Mouse (Mus musculus): ENCODE data around the gene Hcls1. TPM values are rescaled to one million over a fixed set of nuclear protein-coding genes. Genes with fewer than 3 reads are reported as not detected.

Hcls1 gene
- polyA plus RNA-seq (2016; fragmentation: Nextera tagmentation; extraction: Ambion mirVana), result 3.4 TPM in 2 replicates

- ATAC-seq (ENCODE audit: insufficient number of reproducible peaks, insufficient read depth, low FRiP score, low TSS enrichment), result no peak
- Histone ChIP-seq H3K4me2 (replicated peaks) (no peak within 1 kb of the TSS), H3K36me3 (peaks cover 22% of the 10 kb centered on the region), H3K27me3 (no peaks in the 10 kb centered on the region), H3K4me1 (no peaks in the 10 kb centered on the region), H3K27ac (no peak within 1 kb of the TSS; the same call in 1 of the 2 replicates), H3K9me3 (no peaks in the 10 kb centered on the region), H3K4me3 (no peak within 1 kb of the TSS), H3K9ac (no peak within 1 kb of the TSS)
- 74% methylated on average over 7 of the region's 7 CpGs for WGBS
Measured at GRCm38 (mm10) chr16:36934841-36935620, at the start of gene Hcls1. Hcls1 (plus strand) TSS chr16:36934983.

DNA sequence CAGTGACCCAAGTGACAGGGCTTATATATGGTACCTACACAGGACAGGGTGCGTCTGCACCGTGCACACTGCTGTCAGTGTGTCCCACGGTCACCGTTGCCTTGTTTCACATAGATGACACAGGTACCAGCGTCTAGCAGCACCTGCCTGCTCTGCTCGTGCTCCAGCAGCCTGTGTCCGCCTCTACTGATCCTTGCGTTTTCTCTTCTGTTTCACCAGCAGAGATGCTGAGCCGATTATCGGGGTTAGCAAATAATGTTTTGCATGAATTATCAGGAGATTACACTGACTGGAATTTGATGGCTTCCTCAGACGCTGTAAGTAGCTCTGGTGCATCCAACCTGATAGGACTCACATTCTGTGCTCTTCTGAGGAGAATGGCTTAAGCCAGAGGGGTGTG lies 48.9 kb upstream of the Hcls1 start:
- Histone ChIP-seq H3K4me3 (no peak overlapping the region), H3K36me3 (peaks cover 31% of the 10 kb centered on the region), H3K9ac (no peak overlapping the region), H3K9me3 (no peaks in the 10 kb centered on the region), H3K27me3 (no peaks in the 10 kb centered on the region), H3K4me2 (replicated peaks) (no peak overlapping the region), H3K4me1 (no peaks in the 10 kb centered on the region), H3K27ac (no peak overlapping the region)
- ATAC-seq (ENCODE audit: insufficient number of reproducible peaks, insufficient read depth, low FRiP score, low TSS enrichment), result no peak
- 92% methylated on average over 11 of the region's 11 CpGs for WGBS

- ATAC-seq (ENCODE audit: insufficient number of reproducible peaks, insufficient read depth, low FRiP score, low TSS enrichment), result no peak
- Histone ChIP-seq H3K27ac (no peak overlapping the region), H3K4me1 (no peaks in the 10 kb centered on the region), H3K36me3 (peaks cover 42% of the 10 kb centered on the region), H3K9ac (no peak overlapping the region), H3K4me3 (no peak overlapping the region), H3K9me3 (no peaks in the 10 kb centered on the region), H3K4me2 (replicated peaks) (no peak overlapping the region), H3K27me3 (no peaks in the 10 kb centered on the region)
- WGBS, result 73% methylated on average over 5 of the region's 5 CpGs
Measured at GRCm38 (mm10) chr16:36887546-36887945, 47.2 kb upstream of the Hcls1 start.

- ATAC-seq (ENCODE audit: insufficient number of reproducible peaks, insufficient read depth, low FRiP score, low TSS enrichment), result no peak
- H3K4me3 ChIP-seq, result no peak overlapping the region
- no peak overlapping the region for H3K4me2 ChIP-seq (replicated peaks)
- no peak overlapping the region for H3K27ac ChIP-seq
- H3K27me3 ChIP-seq, result no peaks in the 10 kb centered on the region
- no peaks in the 10 kb centered on the region for H3K9me3 ChIP-seq
- H3K4me1 ChIP-seq, result no peaks in the 10 kb centered on the region
- 88% methylated on average over 3 of the region's 3 CpGs for WGBS
- peaks cover 64% of the 10 kb centered on the region for H3K36me3 ChIP-seq
- no peak overlapping the region for H3K9ac ChIP-seq
Measured at GRCm38 (mm10) chr16:36890559-36890958, 44.2 kb upstream of the Hcls1 start.

- no peak overlapping the region for H3K4me3 ChIP-seq
- H3K27ac ChIP-seq, result no peak overlapping the region
- no peak for ATAC-seq (ENCODE audit: insufficient number of reproducible peaks, insufficient read depth, low FRiP score, low TSS enrichment)
- no peaks in the 10 kb centered on the region for H3K9me3 ChIP-seq
- no peaks in the 10 kb centered on the region for H3K4me1 ChIP-seq
- H3K4me2 ChIP-seq (replicated peaks), result no peak overlapping the region
- H3K9ac ChIP-seq, result no peak overlapping the region
- peaks cover 66% of the 10 kb centered on the region for H3K36me3 ChIP-seq
- no peaks in the 10 kb centered on the region for H3K27me3 ChIP-seq
- 95% methylated on average over 4 of the region's 4 CpGs for WGBS
Measured at GRCm38 (mm10) chr16:36891415-36891814, 43.4 kb upstream of the Hcls1 start.

DNA sequence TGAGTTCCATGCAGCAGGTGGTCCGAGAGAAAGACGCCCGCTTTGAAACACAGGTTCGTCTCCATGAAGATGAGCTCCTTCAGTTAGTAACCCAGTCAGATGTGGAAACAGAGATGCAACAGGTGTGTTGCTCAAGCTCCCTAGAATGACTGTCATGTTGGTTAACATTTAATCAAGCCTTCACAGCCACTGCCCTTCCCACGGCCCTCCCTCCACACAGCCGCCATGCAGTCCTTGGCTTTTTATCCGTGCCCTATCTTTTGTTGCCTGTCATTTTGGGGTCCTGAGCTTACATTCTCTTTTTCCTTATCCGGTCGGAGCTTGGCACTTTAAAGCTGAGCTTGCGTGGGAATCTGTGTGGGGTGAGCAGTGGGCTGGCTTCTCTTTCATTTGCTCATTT lies 41.5 kb upstream of the Hcls1 start:
- no peak overlapping the region for H3K4me2 ChIP-seq (replicated peaks)
- WGBS, result 93% methylated on average over 10 of the region's 10 CpGs
- no peaks in the 10 kb centered on the region for H3K27me3 ChIP-seq
- peaks cover 72% of the 10 kb centered on the region for H3K36me3 ChIP-seq
- no peaks in the 10 kb centered on the region for H3K4me1 ChIP-seq
- no peak overlapping the region for H3K4me3 ChIP-seq
- no peaks in the 10 kb centered on the region for H3K9me3 ChIP-seq
- ATAC-seq (ENCODE audit: insufficient number of reproducible peaks, insufficient read depth, low FRiP score, low TSS enrichment), result no peak
- H3K27ac ChIP-seq, result no peak overlapping the region
- no peak overlapping the region for H3K9ac ChIP-seq

- Histone ChIP-seq H3K9ac (no peak overlapping the region), H3K4me2 (replicated peaks) (no peak overlapping the region)
- ATAC-seq (ENCODE audit: insufficient number of reproducible peaks, insufficient read depth, low FRiP score, low TSS enrichment), result no peak
Measured at GRCm38 (mm10) chr16:36896712-36897111, 38.1 kb upstream of the Hcls1 start.

DNA sequence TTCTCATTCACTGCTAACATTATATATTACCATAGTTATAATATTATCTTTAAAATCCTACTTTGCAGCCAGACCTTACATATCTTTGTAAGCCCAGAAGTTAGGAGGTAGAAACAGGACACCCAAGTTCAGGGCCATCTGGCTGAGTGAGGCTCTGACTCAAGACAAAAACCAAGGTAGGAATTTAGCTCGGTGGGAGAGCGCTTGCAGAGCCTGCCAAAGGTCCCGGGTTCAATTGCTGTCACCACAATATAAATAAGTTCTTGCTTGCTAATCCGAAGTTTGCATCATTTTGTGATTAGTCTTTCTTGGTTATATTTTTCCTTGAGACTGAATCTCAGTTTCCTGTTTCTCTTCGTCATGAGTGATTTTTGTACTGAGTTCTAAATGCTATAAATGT lies 31.6 kb upstream of the Hcls1 start:
- Histone ChIP-seq H3K4me1 (no peaks in the 10 kb centered on the region), H3K4me2 (replicated peaks) (no peak overlapping the region), H3K36me3 (peaks cover 47% of the 10 kb centered on the region), H3K9ac (no peak overlapping the region), H3K27me3 (no peaks in the 10 kb centered on the region), H3K9me3 (no peaks in the 10 kb centered on the region), H3K4me3 (no peak overlapping the region), H3K27ac (no peak overlapping the region)
- no peak for ATAC-seq (ENCODE audit: insufficient number of reproducible peaks, insufficient read depth, low FRiP score, low TSS enrichment)
- 92% methylated on average over 5 of the region's 5 CpGs for WGBS

More at GRCm38 (mm10) chr16:36896712-36897111, 38.1 kb upstream of the Hcls1 start:
- Histone ChIP-seq H3K36me3 (peaks cover 70% of the 10 kb centered on the region), H3K27ac (no peak overlapping the region), H3K27me3 (no peaks in the 10 kb centered on the region), H3K4me3 (no peak overlapping the region), H3K9me3 (no peaks in the 10 kb centered on the region), H3K4me1 (no peaks in the 10 kb centered on the region)
- WGBS, result 92% methylated on average over 6 of the region's 6 CpGs

DNA sequence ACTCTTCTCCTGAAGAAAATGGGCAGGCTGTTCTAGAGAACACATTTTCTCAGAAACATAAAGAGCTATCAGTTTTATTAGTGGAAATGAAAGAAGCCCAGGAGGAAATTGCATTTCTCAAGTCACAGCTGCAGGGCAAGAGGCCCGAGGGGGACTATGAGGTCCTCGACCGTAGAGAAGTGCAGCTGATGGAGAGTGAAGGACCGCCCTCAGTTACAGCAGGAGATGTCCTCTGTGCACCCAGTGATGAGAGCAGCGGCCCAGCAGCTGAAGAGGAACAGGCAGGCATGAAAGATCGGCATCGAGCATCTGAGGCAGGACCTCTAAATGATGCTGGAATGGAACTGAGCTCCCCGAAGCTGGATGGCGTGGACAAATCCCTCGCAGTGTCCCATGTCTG lies 22.9 kb upstream of the Hcls1 start:
- H3K9ac ChIP-seq, result no peak overlapping the region
- no peak overlapping the region for H3K27ac ChIP-seq
- 86% methylated on average over 10 of the region's 10 CpGs for WGBS
- H3K36me3 ChIP-seq, result peaks cover 66% of the 10 kb centered on the region
- H3K4me3 ChIP-seq, result no peak overlapping the region
- H3K4me2 ChIP-seq (replicated peaks), result no peak overlapping the region
- H3K4me1 ChIP-seq, result no peaks in the 10 kb centered on the region
- ATAC-seq (ENCODE audit: insufficient number of reproducible peaks, insufficient read depth, low FRiP score, low TSS enrichment), result no peak
- no peaks in the 10 kb centered on the region for H3K9me3 ChIP-seq
- no peaks in the 10 kb centered on the region for H3K27me3 ChIP-seq

DNA sequence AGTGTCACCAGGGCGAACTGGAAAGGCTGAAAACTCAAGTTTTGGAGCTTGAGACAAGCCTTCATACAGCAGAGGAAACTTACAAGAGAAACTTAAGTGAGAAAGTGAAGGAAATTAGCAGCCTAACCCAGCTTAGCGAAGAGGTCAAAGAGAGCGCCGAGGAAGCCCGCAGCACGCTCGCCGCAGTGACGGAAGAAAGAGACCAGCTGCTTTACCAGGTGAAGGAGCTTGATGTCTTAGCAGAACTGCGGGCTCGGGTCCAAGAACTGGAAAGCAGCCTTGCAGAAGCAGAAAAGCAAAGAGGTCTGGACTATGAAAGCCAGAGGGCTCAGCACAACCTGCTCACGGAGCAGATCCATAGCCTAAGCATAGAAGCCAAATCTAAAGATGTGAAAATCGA lies 22.5 kb upstream of the Hcls1 start:
- H3K4me3 ChIP-seq, result no peak overlapping the region
- no peak overlapping the region for H3K9ac ChIP-seq
- peaks cover 69% of the 10 kb centered on the region for H3K36me3 ChIP-seq
- 90% methylated on average over 13 of the region's 13 CpGs for WGBS
- no peaks in the 10 kb centered on the region for H3K27me3 ChIP-seq
- H3K9me3 ChIP-seq, result no peaks in the 10 kb centered on the region
- H3K27ac ChIP-seq, result no peak overlapping the region
- no peak overlapping the region for H3K4me2 ChIP-seq (replicated peaks)
- no peak for ATAC-seq (ENCODE audit: insufficient number of reproducible peaks, insufficient read depth, low FRiP score, low TSS enrichment)
- no peaks in the 10 kb centered on the region for H3K4me1 ChIP-seq

GRCm38 (mm10) chr16:36914195-36914594 lies 20.6 kb upstream of the Hcls1 start:
- Histone ChIP-seq H3K9ac (no peak overlapping the region), H3K27ac (no peak overlapping the region), H3K27me3 (no peaks in the 10 kb centered on the region), H3K4me3 (no peak overlapping the region), H3K4me1 (no peaks in the 10 kb centered on the region), H3K9me3 (no peaks in the 10 kb centered on the region), H3K4me2 (replicated peaks) (no peak overlapping the region), H3K36me3 (peaks cover 74% of the 10 kb centered on the region)
- 85% methylated on average over 5 of the region's 5 CpGs for WGBS
- ATAC-seq (ENCODE audit: insufficient number of reproducible peaks, insufficient read depth, low FRiP score, low TSS enrichment), result no peak

DNA sequence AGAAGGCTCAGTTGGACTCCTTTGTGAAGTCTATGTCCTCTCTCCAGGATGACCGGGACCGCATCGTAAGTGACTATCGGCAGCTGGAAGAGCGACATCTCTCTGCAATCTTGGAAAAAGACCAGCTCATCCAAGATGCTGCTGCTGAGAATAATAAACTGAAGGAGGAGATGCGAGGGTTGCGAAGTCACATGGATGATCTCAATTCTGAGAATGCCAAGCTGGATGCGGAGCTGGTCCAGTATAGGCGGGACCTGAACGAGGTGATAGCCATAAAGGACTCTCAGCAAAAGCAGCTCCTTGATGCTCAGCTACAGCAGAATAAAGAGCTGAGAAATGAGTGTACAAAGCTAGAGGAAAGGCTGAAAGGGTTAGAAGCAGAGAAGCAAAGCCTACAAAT lies 16.3 kb upstream of the Hcls1 start:
- peaks cover 69% of the 10 kb centered on the region for H3K36me3 ChIP-seq
- WGBS, result 98% methylated on average over 10 of the region's 10 CpGs

More for the DNA sequence above, 16.3 kb upstream of the Hcls1 start:
- Histone ChIP-seq H3K9me3 (no peaks in the 10 kb centered on the region), H3K27ac (no peak overlapping the region), H3K4me2 (replicated peaks) (no peak overlapping the region), H3K4me1 (no peaks in the 10 kb centered on the region), H3K27me3 (no peaks in the 10 kb centered on the region), H3K4me3 (no peak overlapping the region), H3K9ac (no peak overlapping the region)
- no peak for ATAC-seq (ENCODE audit: insufficient number of reproducible peaks, insufficient read depth, low FRiP score, low TSS enrichment)
